15 mouse cellular contexts compared by ENCODE assay signal in the genomic region with DNA sequence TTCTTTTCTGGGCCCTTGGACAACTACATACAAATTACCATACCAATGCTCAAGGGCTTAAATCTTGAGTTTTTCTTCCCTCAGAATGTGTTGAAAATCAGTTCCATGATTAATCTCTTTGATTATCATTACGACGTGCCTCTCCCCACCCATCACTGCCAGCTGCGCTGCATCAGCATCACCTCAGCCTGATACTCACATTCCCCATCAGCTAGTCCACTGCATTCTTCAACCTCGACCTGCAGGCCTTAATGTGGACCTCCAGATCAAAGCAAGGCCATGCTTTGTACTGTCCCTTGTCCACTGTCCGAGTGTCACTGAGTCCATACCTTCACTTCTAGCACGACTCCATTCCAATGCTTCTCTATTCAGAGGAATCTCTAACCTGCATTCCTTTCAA.
"Had no signal": no experiment of that assay in that cellular context is flagged by ENCODE, and none has a peak within 500 bp of the region (broad histone marks: within the 10 kb centered on the region; RNA-seq: fewer than 3 reads in every experiment).

No protein-coding gene starts in this region.

- DNase-seq: retina, postnatal 1 day; right cerebral cortex, adult 18-20 months; right cerebral cortex, postnatal 14 days; right cerebral cortex, postnatal 25 days; right cerebral cortex, postnatal 4 days; spleen, adult 18-20 months; thymus, adult 18-20 months; thymus, adult 2 months; thymus, postnatal 14 days; thymus, postnatal 25 days; thymus, postnatal 36 days; thymus, postnatal 4 days had no signal

- H3K4me1 ChIP-seq: stomach, embryonic 15.5 days had no signal

- H3K9ac ChIP-seq: neural tube, embryonic 15.5 days; stomach, embryonic 15.5 days had no signal

- H3K4me2 ChIP-seq: neural tube, embryonic 15.5 days; stomach, embryonic 15.5 days had no signal

- H3K27me3 ChIP-seq: neural tube, embryonic 15.5 days; stomach, embryonic 15.5 days had no signal

- H3K27ac ChIP-seq: neural tube, embryonic 15.5 days; stomach, embryonic 15.5 days; stomach, postnatal 0 days had no signal

- H3K36me3 ChIP-seq: neural tube, embryonic 15.5 days; stomach, embryonic 15.5 days had no signal

- H3K9me3 ChIP-seq: neural tube, embryonic 15.5 days; stomach, embryonic 15.5 days had no signal

- H3K4me3 ChIP-seq: neural tube, embryonic 15.5 days; stomach, embryonic 15.5 days had no signal
